Mouse (Mus musculus) heart, adult 18-20 months (tissue): ENCODE results near the gene Ccdc189. TPM values are rescaled to one million over a fixed set of nuclear protein-coding genes. Genes with fewer than 3 reads are reported as not detected.
A peak's percentile ranks its signal among the peaks of the same experiment; 100 is the strongest.
"Not testable (repeated sequence)": the region's sequence is repeated elsewhere in the genome, so short reads cannot be mapped to it uniquely, and the experiment has no call there.

ENCODE experiments used
- DNase-seq, 2 experiments: peaks; one replicate each; pipeline ENCODE4 v3.0.0; 2021 to 2022; ENCODE audit warnings: mixed read lengths in 1 of 2
- long read RNA-seq, 2 experiments: library from polyadenylated mRNA; stranded (forward); transcript quantifications; one replicate each; pipeline ENCODE4 v2.0.0; 2021
- total RNA-seq, 2 experiments: library from RNA; stranded (reverse); gene quantifications; 2 replicates each; pipeline ENCODE4 v1.2.3; 2021

Ccdc189 gene
- total RNA-seq, result 10 to 100 TPM; 12.6 to 15.4 TPM
- long read RNA-seq, experiment 1, transcript Ccdc189-201 (9 exons, 2,536 nt), result major isoform, 9 of 12 reads
- long read RNA-seq, experiment 1, partial matches to known transcripts, result 1 of 12 reads
- long read RNA-seq, experiment 1, other reads (novel, unspliced or antisense), result 2 of 12 reads
- long read RNA-seq, experiment 2, transcript Ccdc189-201 (9 exons, 2,536 nt), result major isoform, 7 of 11 reads
- long read RNA-seq, experiment 2, partial matches to known transcripts, result 0 of 11 reads
- long read RNA-seq, experiment 2, other reads (novel, unspliced or antisense), result 3 of 11 reads

- peak; percentile 94 to 98 for DNase-seq
These were observed at the start of gene Ccdc189, which contains the start of gene Rnf40 for GRCm38 (mm10) chr7:127588011-127588871. Ccdc189 (minus strand) TSS chr7:127588595. Rnf40 (plus strand) TSS chr7:127588767.

GRCm38 (mm10) chr7:127636963-127637362, 48.6 kb upstream of the Ccdc189 start:
- DNase-seq, result peak; percentile 82 to 83

- DNase-seq, result no peak
These were observed 43.0 kb upstream of the Ccdc189 start for GRCm38 (mm10) chr7:127631416-127631815.

- DNase-seq, result no peak
These were observed 40.3 kb upstream of the Ccdc189 start for GRCm38 (mm10) chr7:127628646-127629045.

GRCm38 (mm10) chr7:127626471-127626870, 38.1 kb upstream of the Ccdc189 start:
- DNase-seq, result no peak

- no peak for DNase-seq
These were observed 37.6 kb upstream of the Ccdc189 start for GRCm38 (mm10) chr7:127626039-127626438.

- not testable (repeated sequence) for DNase-seq
These were observed 30.0 kb upstream of the Ccdc189 start for GRCm38 (mm10) chr7:127618402-127618801.

- DNase-seq, result no peak
These were observed 29.6 kb upstream of the Ccdc189 start for GRCm38 (mm10) chr7:127617962-127618361.

- no peak for DNase-seq
These were observed 28.5 kb upstream of the Ccdc189 start for GRCm38 (mm10) chr7:127616881-127617280.

GRCm38 (mm10) chr7:127616336-127616735, 27.9 kb upstream of the Ccdc189 start:
- DNase-seq, result no peak

GRCm38 (mm10) chr7:127614891-127615843, 26.8 kb upstream of the Ccdc189 start, which contains the start of gene Zfp629:
Zfp629 (minus strand) TSS chr7:127615797.
- DNase-seq, result peak; percentile 79 to 87

- DNase-seq, result peak; percentile 63 to 65
These were observed 26.1 kb upstream of the Ccdc189 start for GRCm38 (mm10) chr7:127614511-127614890.

- peak in 1 of 2 experiments; percentile 30 for DNase-seq
These were observed 25.7 kb upstream of the Ccdc189 start for GRCm38 (mm10) chr7:127614091-127614490.

GRCm38 (mm10) chr7:127613501-127613900, 25.1 kb upstream of the Ccdc189 start:
- no peak for DNase-seq

GRCm38 (mm10) chr7:127611561-127611960, 23.2 kb upstream of the Ccdc189 start:
- DNase-seq, result no peak

GRCm38 (mm10) chr7:127611011-127611410, 22.6 kb upstream of the Ccdc189 start:
- no peak for DNase-seq

- no peak for DNase-seq
These were observed 18.8 kb upstream of the Ccdc189 start for GRCm38 (mm10) chr7:127607150-127607549.

GRCm38 (mm10) chr7:127604256-127604655, 15.9 kb upstream of the Ccdc189 start:
- no peak for DNase-seq

- DNase-seq, result no peak
These were observed 14.5 kb upstream of the Ccdc189 start for GRCm38 (mm10) chr7:127602903-127603302.

GRCm38 (mm10) chr7:127601735-127602134, 13.3 kb upstream of the Ccdc189 start:
- no peak for DNase-seq

GRCm38 (mm10) chr7:127600612-127601011, 12.2 kb upstream of the Ccdc189 start:
- no peak for DNase-seq

- DNase-seq, result no peak
These were observed 8.4 kb upstream of the Ccdc189 start for GRCm38 (mm10) chr7:127596747-127597146.
